Mouse (Mus musculus) neutrophil, adult 5-6 weeks (primary cell): Measurements from ENCODE around the gene Ftsj3. TPM values are rescaled to one million over a fixed set of nuclear protein-coding genes. Genes with fewer than 3 reads are reported as not detected.
"Not testable (repeated sequence)": the region's sequence is repeated elsewhere in the genome, so short reads cannot be mapped to it uniquely, and the experiment has no call there.

Source experiments
- ATAC-seq: fragments of 151-379, 151-347 bp; 2 replicates; pipeline ENCODE4 v1.8.0; 2017; ENCODE audit warnings: mild to moderate bottlenecking, moderate TSS enrichment; ENCODE audit not compliant: insufficient number of reproducible peaks, poor library complexity, low FRiP score, severe bottlenecking; ENCODE audit errors: extremely low read depth
- total RNA-seq: library from RNA; stranded (forward); fragments of 200-1000 nt; gene quantifications from 2 replicates; pipeline ENCODE4 v1.2.3, GENCODE M21; 2017

Gene Ftsj3
- total RNA-seq, 1 experiment from 2014 or later = 63.8 TPM

DNA sequence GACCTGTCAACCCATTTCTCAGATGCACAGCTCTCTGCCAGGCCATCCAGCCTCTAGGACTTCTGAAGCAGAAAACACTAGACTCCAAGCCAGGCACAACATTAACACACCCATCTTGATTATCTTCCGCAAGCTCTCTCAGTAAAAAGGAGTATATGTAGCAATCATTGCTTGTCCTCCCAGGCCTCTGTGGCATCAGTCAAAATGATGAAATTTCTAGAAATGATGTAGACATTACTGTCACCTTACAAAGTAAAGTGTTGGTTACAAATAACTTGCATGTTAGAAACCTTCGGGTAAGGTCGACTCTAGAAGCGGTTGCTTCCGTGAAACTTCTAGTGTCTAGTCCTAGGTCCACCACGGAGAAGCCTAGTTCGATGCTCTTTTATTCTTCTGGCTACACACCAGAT lies 40.4 kb downstream of the Ftsj3 start:
- no peak for ATAC-seq

DNA sequence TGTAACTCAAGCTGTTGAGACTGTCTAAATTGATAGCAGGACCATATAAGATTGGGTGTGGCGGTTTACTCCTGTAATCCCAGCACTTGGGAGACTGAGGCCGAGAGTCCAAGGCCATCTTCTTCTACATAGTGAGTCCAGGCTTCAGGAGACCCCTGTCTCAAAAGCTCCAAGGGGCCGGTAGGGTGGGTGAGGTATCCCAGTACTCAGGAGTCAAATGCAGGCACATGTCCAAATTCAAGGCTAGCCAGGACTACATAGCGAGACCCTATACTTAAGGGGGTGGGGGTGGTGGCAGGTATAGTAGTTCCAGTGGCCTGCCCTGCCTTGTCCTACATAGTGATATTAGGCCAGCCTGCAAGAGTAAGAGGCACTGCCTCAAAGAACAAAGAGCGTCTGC lies 41.0 kb downstream of the Ftsj3 start:
- ATAC-seq = no peak

DNA sequence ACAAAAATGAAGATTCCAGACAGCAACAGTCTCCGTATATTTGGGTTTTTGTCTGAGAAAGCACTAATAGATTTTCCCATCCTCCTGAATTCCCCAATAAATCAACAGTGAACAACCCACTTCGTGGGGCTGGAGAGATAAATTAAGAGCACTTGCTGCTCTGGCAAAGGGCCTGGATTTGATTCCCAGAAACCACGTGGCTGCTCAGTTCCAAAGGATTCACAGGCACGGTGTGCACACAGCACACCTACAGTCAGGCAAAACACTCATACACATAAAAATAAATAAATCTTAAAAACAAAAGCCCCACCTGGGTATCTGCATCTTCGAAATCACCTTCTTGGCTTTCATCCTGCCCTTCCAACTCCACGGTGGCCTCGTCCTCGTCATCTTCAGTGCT lies 43.1 kb downstream of the Ftsj3 start:
- no peak for ATAC-seq

DNA sequence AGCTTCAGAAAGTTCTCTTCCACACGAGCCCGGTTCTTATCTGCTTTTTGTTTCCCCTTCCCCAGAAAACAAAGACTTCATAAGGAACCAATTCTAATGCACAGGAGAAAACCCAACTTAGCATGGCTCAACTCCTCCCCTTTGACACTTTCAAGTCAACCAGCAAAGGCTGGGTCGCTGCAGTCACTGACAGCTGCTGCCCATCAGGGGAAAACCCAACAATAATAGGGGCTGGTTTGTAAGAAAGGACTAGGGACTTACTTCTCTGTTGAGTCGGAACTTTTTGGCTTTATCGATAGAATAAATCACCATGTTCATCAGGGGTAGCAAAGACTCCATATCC lies 53.8 kb downstream of the Ftsj3 start, which contains the start of gene Strada:
Gene Strada, minus strand, starts transcription at position 46 of the 343 bp plus-strand sequence.
- ATAC-seq = peak; percentile 59

DNA sequence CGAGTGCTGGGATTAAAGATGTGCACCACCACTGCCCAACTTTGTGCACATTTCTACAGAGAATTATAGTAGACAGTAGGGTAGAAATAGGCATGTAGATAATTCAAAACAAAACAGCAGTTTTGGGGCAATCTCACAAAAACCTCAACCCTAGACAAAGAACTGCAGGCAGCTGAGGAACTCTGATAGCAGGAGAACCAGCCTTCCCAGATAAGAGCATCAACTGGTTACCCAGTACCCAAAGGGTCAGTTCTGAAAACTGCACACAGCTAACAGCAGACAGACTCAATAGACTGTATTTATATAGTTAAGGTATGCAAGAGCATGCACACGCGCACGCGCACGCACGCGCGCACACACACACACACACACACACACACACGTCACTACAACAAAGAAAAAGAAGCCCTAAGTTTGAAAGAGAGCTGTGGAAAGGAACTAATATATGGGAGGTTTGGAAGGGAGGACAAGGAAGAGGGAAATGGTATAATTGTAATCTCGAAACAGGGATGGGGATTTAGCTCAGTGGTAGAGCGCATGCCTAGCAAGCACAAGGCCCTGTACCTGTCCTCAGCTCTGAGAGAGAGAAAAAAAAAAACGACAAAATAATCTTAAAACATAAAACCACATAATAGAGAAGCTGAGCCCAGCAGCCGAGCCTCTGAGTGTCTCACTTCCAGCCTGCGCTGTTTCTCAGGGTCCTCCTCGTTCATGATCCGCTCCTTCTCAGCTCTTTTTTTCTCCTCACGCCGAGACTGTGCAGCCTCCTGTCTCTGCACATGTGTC lies 54.3 kb downstream of the Ftsj3 start:
- ATAC-seq = no peak

DNA sequence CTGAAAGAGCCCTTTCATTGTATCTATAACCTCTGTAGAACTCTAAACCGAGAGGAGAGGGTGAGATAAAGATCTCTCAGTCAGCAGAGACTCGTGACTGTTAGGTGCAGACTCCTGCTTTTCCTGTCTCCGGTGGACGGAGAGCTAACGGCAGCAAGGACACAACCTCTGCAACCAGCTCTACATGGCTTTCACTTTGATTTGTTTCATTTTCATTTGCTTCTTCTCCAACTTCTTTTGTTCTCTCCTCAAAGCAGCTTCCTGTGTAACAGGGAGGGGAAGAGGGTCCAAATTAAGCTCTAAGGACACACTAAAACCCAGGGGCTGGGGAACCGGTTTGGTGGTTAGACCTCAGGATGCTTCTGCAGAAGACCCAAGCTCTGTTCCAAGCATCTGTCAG lies 55.1 kb downstream of the Ftsj3 start:
- no peak for ATAC-seq

DNA sequence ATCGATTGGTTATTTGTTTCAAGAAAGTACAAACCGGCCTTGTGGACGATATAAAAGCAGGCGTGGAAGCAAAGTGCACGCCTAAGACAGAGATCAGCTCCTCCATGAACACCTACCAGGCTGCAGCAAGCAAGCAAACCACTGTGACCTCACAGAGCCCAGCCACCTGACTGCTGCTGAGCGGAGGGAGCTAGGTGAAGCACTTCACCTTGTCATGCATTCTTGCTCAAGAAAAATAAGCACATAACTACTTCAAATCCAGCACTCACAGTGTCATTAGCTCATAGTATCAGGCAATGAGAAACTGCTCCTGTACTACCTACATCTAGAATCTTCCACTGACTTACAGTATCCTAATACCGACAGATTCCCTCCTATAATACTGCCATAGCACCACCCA lies 55.9 kb downstream of the Ftsj3 start:
- not testable (repeated sequence) for ATAC-seq

Other genes with a start within 250 kb of the Ftsj3 start
- 0.47 and 1.4 TPM in 2 replicates for gene Kcnh6, start 248.0 kb downstream of the Ftsj3 start, total RNA-seq
- 46.9 and 48.4 TPM in 2 replicates for gene Dcaf7, start 219.2 kb downstream of the Ftsj3 start, total RNA-seq
- 9.8 and 12.0 TPM in 2 replicates for gene Taco1, start 190.0 kb downstream of the Ftsj3 start, total RNA-seq
- 223 and 224 TPM in 2 replicates for gene Map3k3, start 171.5 kb downstream of the Ftsj3 start, total RNA-seq
- gene Gm10840, start 95.2 kb downstream of the Ftsj3 start, total RNA-seq = 2.4 and 4.1 TPM in 2 replicates
- 145 and 154 TPM in 2 replicates for gene Limd2, start 95.2 kb downstream of the Ftsj3 start, total RNA-seq
- gene Strada, start 53.9 kb downstream of the Ftsj3 start, total RNA-seq = 34.6 and 36.5 TPM in 2 replicates
- 109 and 118 TPM in 2 replicates for gene Ccdc47, start 39.7 kb downstream of the Ftsj3 start, total RNA-seq
- 106 and 126 TPM in 2 replicates for gene Ddx42, start 39.2 kb downstream of the Ftsj3 start, total RNA-seq
- gene Psmc5, start 75 bp upstream of the Ftsj3 start, total RNA-seq = 53.5 and 58.3 TPM in 2 replicates
- gene Smarcd2, start 16.9 kb upstream of the Ftsj3 start, total RNA-seq = 241 and 253 TPM in 2 replicates
- not detected in 2 replicates for gene Tcam1, start 20.6 kb upstream of the Ftsj3 start, total RNA-seq
- 0.70 and 2.7 TPM in 2 replicates for gene Gh, start 45.8 kb upstream of the Ftsj3 start, total RNA-seq
- gene Cd79b, start 58.7 kb upstream of the Ftsj3 start, total RNA-seq = 904 and 938 TPM in 2 replicates
- gene Scn4a, start 97.2 kb upstream of the Ftsj3 start, total RNA-seq = 5.9 and 8.0 TPM in 2 replicates
- not detected in 2 replicates for gene Prr29, start 109.4 kb upstream of the Ftsj3 start, total RNA-seq
- gene Icam2, start 132.0 kb upstream of the Ftsj3 start, total RNA-seq = 114 and 128 TPM in 2 replicates
- gene Ern1, start 231.8 kb upstream of the Ftsj3 start, total RNA-seq = 18.6 and 23.6 TPM in 2 replicates